Mouse (Mus musculus): ENCODE results near the gene Cyp27a1.

DNA sequence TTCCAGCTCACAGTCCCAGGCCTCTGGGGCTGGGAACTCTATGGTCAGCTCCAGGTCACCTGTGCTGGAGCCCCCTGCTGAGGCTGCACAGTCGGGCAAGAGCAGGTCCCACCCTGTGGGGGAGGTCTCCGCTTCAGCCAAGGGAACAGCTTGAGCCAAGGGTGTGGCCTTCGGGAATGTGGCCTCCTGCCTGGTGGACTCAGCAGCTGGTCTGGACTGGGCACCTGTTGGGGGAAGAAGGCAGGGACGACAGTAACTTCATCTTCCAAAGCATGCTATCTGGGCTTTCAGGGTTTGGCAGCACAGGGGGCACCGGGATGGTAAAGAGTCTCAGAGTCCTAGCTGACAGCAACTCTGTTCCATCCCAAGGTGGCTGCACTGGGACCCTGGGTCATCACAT lies 34.0 kb downstream of the Cyp27a1 start:
- TF ChIP-seq POLR2A (IDR thresholded peaks at IDR 0.05; ENCODE audit: borderline replicate concordance, low read depth, low read length) (no peak), CTCF (IDR thresholded peaks at IDR 0.05; ENCODE audit: low read depth, low read length) (no peak)
